Mouse (Mus musculus) adipose tissue, adult 10 weeks (tissue): Measurements from ENCODE around the gene Zfp367. TPM values are rescaled to one million over a fixed set of nuclear protein-coding genes. Genes with fewer than 3 reads are reported as not detected.

Experiments used
- polyA plus RNA-seq: library from polyadenylated mRNA; stranded (reverse); fragments of 350-450 nt; fragmentation: Illumina TruSeq; extraction: RNeasy Lipid Tissue Mini Kit (QIAGEN cat#74804); gene quantifications from one replicate; pipeline ENCODE4 v1.2.3, GENCODE M21; 2014; ENCODE audit warnings: low read depth, low replicate concordance

Gene Zfp367
- 17.7 TPM for polyA plus RNA-seq

GRCm38 (mm10) chr13:64153083-64153682 is at the start of gene Zfp367:
Zfp367 (minus strand) TSS chr13:64153202.

DNA sequence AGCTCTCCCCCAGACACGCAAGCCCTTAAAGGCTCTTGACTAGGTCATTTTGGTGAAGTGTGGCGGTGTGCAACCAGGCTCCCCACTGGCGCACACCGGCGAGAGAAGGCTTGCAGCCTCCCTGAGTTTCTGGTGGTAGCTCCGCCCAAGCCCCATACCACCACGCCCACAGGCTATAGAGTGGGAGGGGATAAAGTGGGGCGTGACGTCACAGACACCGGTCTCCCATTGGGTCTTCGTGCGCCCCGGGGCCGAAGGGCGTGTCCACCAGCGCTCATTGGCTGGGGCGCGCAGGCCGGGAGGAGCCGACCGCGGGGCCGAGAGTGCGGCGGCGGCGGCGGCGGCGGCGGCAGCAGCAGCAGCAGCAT is 8.5 kb upstream of the Zfp367 start, which contains the start of gene Habp4:
Gene Habp4, plus strand, starts transcription at position 277 of the 368 bp plus-strand sequence.

DNA sequence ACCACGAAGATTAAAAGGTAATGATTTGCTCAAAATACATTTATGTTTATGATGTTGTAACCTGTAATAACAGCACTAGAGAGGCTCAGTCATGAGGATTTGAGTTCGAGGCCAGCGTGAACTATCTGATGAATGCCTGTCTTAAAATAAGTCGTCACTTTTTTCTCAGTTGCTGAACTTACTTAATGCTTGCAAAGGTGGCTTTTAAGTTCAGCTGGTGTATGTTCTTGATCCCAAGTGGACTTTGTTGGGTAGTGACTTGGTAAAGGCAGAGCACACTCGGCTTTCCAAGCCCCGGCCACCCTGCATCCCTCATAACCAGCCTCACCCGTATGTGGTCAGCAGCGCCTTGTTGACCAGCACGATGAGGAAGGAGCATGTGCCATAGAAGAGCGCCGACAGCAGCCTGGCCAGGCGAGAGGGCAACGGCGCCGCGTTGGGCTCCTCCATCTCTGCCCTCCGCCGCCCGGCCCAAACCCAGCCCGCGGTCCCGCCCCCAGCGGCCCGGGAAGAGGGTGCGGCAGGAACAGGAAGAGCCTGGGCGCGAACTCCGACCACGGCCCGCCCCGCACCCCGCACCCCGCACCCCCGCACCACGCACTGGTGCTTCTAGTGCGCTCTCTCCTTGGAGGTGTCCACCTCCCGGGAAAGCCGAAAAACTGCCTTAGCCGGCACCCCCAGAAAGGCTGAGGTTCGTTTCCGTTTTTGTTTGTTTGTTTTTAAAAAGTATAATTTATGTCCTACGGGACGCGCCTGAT is 24.0 kb downstream of the Zfp367 start, which contains the start of gene Slc35d2:
Gene Slc35d2, minus strand, starts transcription at position 511 of the 758 bp plus-strand sequence.

DNA sequence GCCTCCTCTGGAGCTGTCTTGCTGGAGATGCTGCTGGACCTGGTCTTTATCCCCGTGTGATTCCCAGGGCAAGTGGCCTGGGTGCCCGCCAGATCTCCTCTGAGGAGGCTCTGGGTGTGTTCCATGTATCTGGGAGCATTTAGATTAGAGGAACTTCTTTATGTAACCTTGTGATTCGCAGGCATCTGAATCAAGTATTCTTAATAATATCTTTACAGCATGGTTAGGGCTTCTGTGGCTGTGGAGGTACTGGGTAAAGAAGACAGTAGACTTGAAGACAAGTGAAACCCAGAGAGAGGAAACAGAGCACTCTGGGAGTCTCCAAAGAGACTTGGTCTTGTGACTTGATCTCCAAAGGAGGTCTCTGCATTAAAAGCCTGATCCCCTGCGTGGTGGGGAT is 63.9 kb downstream of the Zfp367 start, which contains the start of gene Hsd17b3:
Gene Hsd17b3, minus strand, starts transcription at position 101 of the 400 bp plus-strand sequence.

Other genes starting within 250 kb of the Zfp367 start
- 3.1 TPM for gene Hsd17b3, start 64.0 kb downstream of the Zfp367 start, polyA plus RNA-seq
- 4.1 TPM for gene Slc35d2, start 23.8 kb downstream of the Zfp367 start, polyA plus RNA-seq
- gene Habp4, start 8.6 kb upstream of the Zfp367 start, polyA plus RNA-seq = 26.9 TPM
- gene Cdc14b, start 122.1 kb upstream of the Zfp367 start, polyA plus RNA-seq = 9.7 TPM
- 30.1 TPM for gene Aaed1, start 159.5 kb upstream of the Zfp367 start, polyA plus RNA-seq
- gene Ctsl, start 217.7 kb upstream of the Zfp367 start, polyA plus RNA-seq = 571 TPM